Mouse (Mus musculus) limb, embryonic 11.5 days (tissue): ENCODE results near the gene St13. TPM values are rescaled to one million over a fixed set of nuclear protein-coding genes. Genes with fewer than 3 reads are reported as not detected.

Experiments
- ATAC-seq: fragments of 200-750 bp; cut with Nextera tagmentation; 2 replicates; pipeline ENCODE4 v1.8.0; 2017; ENCODE audit warnings: low read depth; ENCODE audit not compliant: insufficient number of reproducible peaks, low FRiP score, low TSS enrichment
- DNase-seq: peaks from one replicate; pipeline ENCODE4 v3.0.0-alpha.2; 2015; ENCODE audit warnings: low spot score
- H3K27ac ChIP-seq: fragments of 300-500 bp; sonication (generic); replicated peaks from 2 replicates; pipeline ENCODE4 v1.5.1; 2014; ENCODE audit warnings: low read depth, mild to moderate bottlenecking, low read length
- H3K27me3 ChIP-seq: fragments of 300-500 bp; sonication (generic); 2 replicates; pipeline ENCODE4 v1.6.1; 2014; ENCODE audit warnings: mild to moderate bottlenecking, low read length, mixed read lengths; ENCODE audit not compliant: control insufficient read depth, insufficient read depth
- H3K36me3 ChIP-seq: fragments of 300-500 bp; sonication (generic); 2 replicates; pipeline ENCODE4 v1.6.1; 2014; ENCODE audit warnings: mild to moderate bottlenecking, low read length, moderate library complexity, mixed read lengths; ENCODE audit not compliant: control insufficient read depth, insufficient read depth
- H3K4me1 ChIP-seq: fragments of 300-500 bp; sonication (generic); 2 replicates; pipeline ENCODE4 v1.6.1; 2014; ENCODE audit warnings: low read length, mixed read lengths; ENCODE audit not compliant: control insufficient read depth, insufficient read depth
- H3K4me2 ChIP-seq: fragments of 300-500 bp; sonication (generic); 2 replicates; pipeline ENCODE4 v1.6.1; 2014; ENCODE audit warnings: low read depth, mild to moderate bottlenecking, moderate library complexity; ENCODE audit not compliant: severe bottlenecking
- H3K4me3 ChIP-seq: fragments of 300-500 bp; sonication (generic); 2 replicates; pipeline ENCODE4 v1.5.1; 2014; ENCODE audit warnings: low read depth, low read length
- H3K9ac ChIP-seq: fragments of 300-500 bp; sonication (generic); 2 replicates; pipeline ENCODE4 v1.6.1; 2014; ENCODE audit warnings: mild to moderate bottlenecking, low read length
- H3K9me3 ChIP-seq: fragments of 300-500 bp; sonication (generic); 2 replicates; pipeline ENCODE4 v1.6.1; 2016; ENCODE audit warnings: low read length; ENCODE audit not compliant: control insufficient read depth
- WGBS: fragments of 180-500 bp; shearing (Covaris S2); extraction: QIAGEN DNeasy Blood & Tissue Kit; methylation state at CpG from one replicate; pipeline ENCODE4 v1.1.7; 2014; 5-methylcytosine and 5-hydroxymethylcytosine counted together
- polyA plus RNA-seq: library from polyadenylated mRNA; unstranded; fragments of >200 nt; fragmentation: Nextera tagmentation; extraction: Ambion mirVana; gene quantifications from 2 replicates; pipeline ENCODE4 v1.2.1, GENCODE M21; 2014

Gene St13
- polyA plus RNA-seq, 1 experiment from 2014 or later, result 209 TPM

- ATAC-seq (no peak), DNase-seq (no peak)
- no peaks in the 10 kb centered on the region for H3K9me3 ChIP-seq
- H3K9ac ChIP-seq, result no peak overlapping the region
- no peaks in the 10 kb centered on the region for H3K27me3 ChIP-seq
- H3K4me1 ChIP-seq, result no peaks in the 10 kb centered on the region
- WGBS, result 73% methylated on average over 1 of the region's 1 CpGs
- H3K36me3 ChIP-seq, result no peaks in the 10 kb centered on the region
- H3K4me3 ChIP-seq, result no peak overlapping the region
- no peak overlapping the region for H3K4me2 ChIP-seq
- H3K27ac ChIP-seq, result no peak overlapping the region
Observed at GRCm38 (mm10) chr15:81352638-81353037, 47.2 kb downstream of the St13 start.

- H3K36me3 ChIP-seq, result no peaks in the 10 kb centered on the region
- no peak overlapping the region for H3K4me2 ChIP-seq
- DNase-seq (no peak), ATAC-seq (no peak)
- H3K9me3 ChIP-seq, result no peaks in the 10 kb centered on the region
- no peak overlapping the region for H3K9ac ChIP-seq
- H3K4me1 ChIP-seq, result no peaks in the 10 kb centered on the region
- H3K27me3 ChIP-seq, result no peaks in the 10 kb centered on the region
- no peak overlapping the region for H3K4me3 ChIP-seq
- 66% methylated on average over 1 of the region's 1 CpGs for WGBS
- H3K27ac ChIP-seq, result no peak overlapping the region
Observed at GRCm38 (mm10) chr15:81350401-81350800, 49.5 kb downstream of the St13 start.

GRCm38 (mm10) chr15:81348366-81348765, 51.5 kb downstream of the St13 start:
- Histone ChIP-seq H3K9me3 (no peaks in the 10 kb centered on the region), H3K36me3 (no peaks in the 10 kb centered on the region; the same call in 1 of the 2 replicates), H3K9ac (no peak overlapping the region), H3K4me2 (no peak overlapping the region), H3K27me3 (no peaks in the 10 kb centered on the region), H3K27ac (no peak overlapping the region), H3K4me1 (no peaks in the 10 kb centered on the region), H3K4me3 (no peak overlapping the region)
- 74% methylated on average over 2 of the region's 2 CpGs for WGBS
- no peak for DNase-seq
- ATAC-seq, result no peak

- no peak for DNase-seq
- Histone ChIP-seq H3K9me3 (no peaks in the 10 kb centered on the region), H3K4me1 (no peaks in the 10 kb centered on the region), H3K36me3 (no peaks in the 10 kb centered on the region; the same call in 1 of the 2 replicates), H3K9ac (no peak overlapping the region), H3K27ac (no peak overlapping the region), H3K27me3 (no peaks in the 10 kb centered on the region), H3K4me2 (no peak overlapping the region), H3K4me3 (no peak overlapping the region)
- 91% methylated on average over 2 of the region's 2 CpGs for whole genome bisulfite sequencing
- ATAC-seq, result no peak
Observed at GRCm38 (mm10) chr15:81347466-81347865, 52.4 kb downstream of the St13 start.

GRCm38 (mm10) chr15:81341426-81341825, 58.5 kb downstream of the St13 start:
- WGBS, result 93% methylated on average over 2 of the region's 2 CpGs
- Histone ChIP-seq H3K4me3 (no peak overlapping the region), H3K9me3 (no peaks in the 10 kb centered on the region), H3K4me2 (no peak overlapping the region), H3K4me1 (no peaks in the 10 kb centered on the region), H3K9ac (no peak overlapping the region), H3K27ac (no peak overlapping the region), H3K27me3 (no peaks in the 10 kb centered on the region), H3K36me3 (peaks cover 5% of the 10 kb centered on the region; the same call in 1 of the 2 replicates)
- ATAC-seq, result no peak
- DNase-seq, result no peak

GRCm38 (mm10) chr15:81339158-81339557, 60.7 kb downstream of the St13 start:
- peaks cover 15% of the 10 kb centered on the region; the same call in 1 of the 2 replicates for H3K36me3 ChIP-seq
- WGBS, result 98% methylated on average over 3 of the region's 3 CpGs
- no peak for ATAC-seq
- H3K9ac ChIP-seq, result no peak overlapping the region
- H3K4me1 ChIP-seq, result no peaks in the 10 kb centered on the region
- DNase-seq, result no peak
- H3K27me3 ChIP-seq, result no peaks in the 10 kb centered on the region
- H3K4me2 ChIP-seq, result no peak overlapping the region
- H3K4me3 ChIP-seq, result no peak overlapping the region
- H3K9me3 ChIP-seq, result no peaks in the 10 kb centered on the region
- no peak overlapping the region for H3K27ac ChIP-seq

- no peak overlapping the region for H3K27ac ChIP-seq
- H3K4me2 ChIP-seq, result no peak overlapping the region
- H3K4me3 ChIP-seq, result no peak overlapping the region
- H3K4me1 ChIP-seq, result no peaks in the 10 kb centered on the region
- H3K27me3 ChIP-seq, result no peaks in the 10 kb centered on the region
- DNase-seq, result no peak
- ATAC-seq, result no peak
- H3K9ac ChIP-seq, result no peak overlapping the region
- peaks cover 19% of the 10 kb centered on the region; the same call in 1 of the 2 replicates for H3K36me3 ChIP-seq
- no peaks in the 10 kb centered on the region for H3K9me3 ChIP-seq
- 93% methylated on average over 5 of the region's 5 CpGs for WGBS
Observed at GRCm38 (mm10) chr15:81336466-81336865, 63.4 kb downstream of the St13 start.

- no peak overlapping the region for H3K4me2 ChIP-seq
- 93% methylated on average over 4 of the region's 4 CpGs for WGBS
- ATAC-seq (no peak), DNase-seq (no peak)
- H3K27me3 ChIP-seq, result no peaks in the 10 kb centered on the region
- H3K27ac ChIP-seq, result no peak overlapping the region
- H3K9me3 ChIP-seq, result no peaks in the 10 kb centered on the region
- H3K36me3 ChIP-seq, result peaks cover 19% of the 10 kb centered on the region; the same call in 1 of the 2 replicates
- no peak overlapping the region for H3K4me3 ChIP-seq
- H3K9ac ChIP-seq, result no peak overlapping the region
- H3K4me1 ChIP-seq, result no peaks in the 10 kb centered on the region; the same call in 1 of the 2 replicates
Observed at GRCm38 (mm10) chr15:81332517-81332916, 67.4 kb downstream of the St13 start.

- ATAC-seq, result no peak
- peaks cover 13% of the 10 kb centered on the region; the same call in 1 of the 2 replicates for H3K36me3 ChIP-seq
- no peaks in the 10 kb centered on the region for H3K27me3 ChIP-seq
- H3K9me3 ChIP-seq, result no peaks in the 10 kb centered on the region
- H3K4me3 ChIP-seq, result no peak overlapping the region
- H3K27ac ChIP-seq, result no peak overlapping the region
- no peak for DNase-seq
- no peak overlapping the region for H3K4me2 ChIP-seq
- H3K4me1 ChIP-seq, result no peaks in the 10 kb centered on the region; the same call in 1 of the 2 replicates
- H3K9ac ChIP-seq, result no peak overlapping the region
- 74% methylated on average over 3 of the region's 3 CpGs for WGBS
Observed at GRCm38 (mm10) chr15:81330816-81331433, 69.0 kb downstream of the St13 start.
